Comparison of ENCODE assay signal across 8 mouse cellular contexts in genomic region chr2:132247539-132248313, GRCm38 (mm10). TPM values are rescaled to one million over a fixed set of nuclear protein-coding genes. Genes with fewer than 3 reads are reported as not detected.
DNase-seq lines count a peak whose midpoint lies in the region; ATAC-seq lines count a peak whose summit lies in the region.

Tmem230 (minus strand) TSS chr2:132247807.

- peak; percentile 97 for DNase-seq in adipocyte (ENCODE audit: low spot score)
- peak; percentile 100 for DNase-seq in embryo, embryonic 10 days (ENCODE audit: low spot score)
- DNase-seq in gastrocnemius, postnatal 10 days = peak; percentile 93
- DNase-seq in induced T-regulatory cell, adult 2 months (ENCODE audit: low read depth) = peak; percentile 94
- peak; percentile 87 to 95 for DNase-seq in left cerebral cortex, adult 9 months (ENCODE audit: low spot score in 2 of 2)
- peak; percentile 94 for DNase-seq in right cerebral cortex, postnatal 14 days
- DNase-seq in urinary bladder, postnatal 36 days (ENCODE audit: low spot score in 2 of 2) = peak; percentile 90 to 93

- ATAC-seq in megakaryocyte progenitor cell, adult 5-6 weeks (replicated peaks; ENCODE audit: poor library complexity) = peak; percentile 86

RNA-seq across cellular contexts. Expression of gene Tmem230, which starts in this region (rescaled TPM):
- 10 to 100 TPM; 21.6 to 26.9 TPM for total RNA-seq in gastrocnemius, postnatal 10 days (2021)
- 60.6 and 64.6 TPM in 2 replicates for total RNA-seq in megakaryocyte progenitor cell, adult 5-6 weeks (2015)
- 17.2 and 23.0 TPM in 2 replicates for total RNA-seq in megakaryocyte progenitor cell, adult 5-6 weeks (2017)

Comparison
In these comparisons a context has a peak if more than half of its experiments do, and no peak if none do; other contexts are left out.
1. Peak in every context shown above with its lines: DNase-seq and ATAC-seq.